Mouse (Mus musculus) heart, postnatal 0 days (tissue): ENCODE results near the gene Psmb5. TPM values are rescaled to one million over a fixed set of nuclear protein-coding genes. Genes with fewer than 3 reads are reported as not detected.
A peak's percentile ranks its signal among the peaks of the same experiment; 100 is the strongest.

Source experiments
- ATAC-seq: fragments of 200-750 bp; cut with Nextera tagmentation; 2 replicates; pipeline ENCODE4 v1.8.0; 2017; ENCODE audit warnings: low read depth, moderate number of reproducible peaks, moderate library complexity; ENCODE audit not compliant: insufficient read depth
- DNase-seq: peaks from one replicate; pipeline ENCODE4 v3.0.0-alpha.2; 2016; ENCODE audit warnings: low spot score
- H3K27ac ChIP-seq: fragments of 300-500 bp; sonication (generic); 2 replicates; pipeline ENCODE4 v1.5.1; 2014; ENCODE audit warnings: low read depth, mild to moderate bottlenecking
- H3K27me3 ChIP-seq: fragments of 300-500 bp; sonication (generic); 2 replicates; pipeline ENCODE4 v1.6.1; 2014; ENCODE audit warnings: low read length, mixed read lengths; ENCODE audit not compliant: control insufficient read depth, insufficient read depth
- H3K36me3 ChIP-seq: fragments of 300-500 bp; sonication (generic); replicated peaks from 2 replicates; pipeline ENCODE4 v1.6.1; 2014; ENCODE audit warnings: low read length, mixed read lengths; ENCODE audit not compliant: control insufficient read depth, insufficient read depth
- H3K4me1 ChIP-seq: fragments of 300-500 bp; sonication (generic); 2 replicates; pipeline ENCODE4 v1.6.1; 2014; ENCODE audit warnings: antibody characterized with exemption; ENCODE audit not compliant: control insufficient read depth, insufficient read depth
- H3K4me2 ChIP-seq: fragments of 300-500 bp; sonication (generic); 2 replicates; pipeline ENCODE4 v1.6.1; 2014; ENCODE audit warnings: low read depth, mild to moderate bottlenecking, low read length, moderate library complexity
- H3K4me3 ChIP-seq: fragments of 300-500 bp; sonication (generic); 2 replicates; pipeline ENCODE4 v1.5.1; 2014; ENCODE audit warnings: low read depth, low read length
- H3K9ac ChIP-seq: fragments of 300-500 bp; sonication (generic); replicated peaks from 2 replicates; pipeline ENCODE4 v1.6.1; 2014; ENCODE audit warnings: low read depth, low read length, mixed read lengths
- H3K9me3 ChIP-seq: fragments of 300-500 bp; sonication (generic); replicated peaks from 2 replicates; pipeline ENCODE4 v1.6.1; 2016; ENCODE audit warnings: low read length; ENCODE audit not compliant: control insufficient read depth
- CTCF ChIP-seq: IDR thresholded peaks from 2 replicates; pipeline ENCODE4 v1.5.1; 2016; ENCODE audit warnings: antibody characterized with exemption, control low read depth, low read depth
- EP300 ChIP-seq: IDR thresholded peaks from 2 replicates; pipeline ENCODE4 v1.6.1; 2016; ENCODE audit warnings: antibody characterized with exemption, low read depth
- WGBS: fragments of 180-500 bp; shearing (Covaris S2); extraction: QIAGEN DNeasy Blood & Tissue Kit; methylation state at CpG from one replicate; pipeline ENCODE4 v1.1.7; 2014; 5-methylcytosine and 5-hydroxymethylcytosine counted together
- polyA plus RNA-seq: library from polyadenylated mRNA; unstranded; fragments of >200 nt; fragmentation: Nextera tagmentation; extraction: Ambion mirVana; gene quantifications from 2 replicates; pipeline ENCODE4 v1.2.1, GENCODE M21; 2015
- total RNA-seq: library from RNA; depleted of rRNA; stranded (reverse); fragments of >200 nt; gene quantifications from 2 replicates; pipeline ENCODE4 v1.2.3, GENCODE M21; 2014; ENCODE audit warnings: low replicate concordance

Psmb5 gene
- total and polyA plus RNA-seq, 2 experiments from 2014 or later = 207 to 342 TPM

DNA sequence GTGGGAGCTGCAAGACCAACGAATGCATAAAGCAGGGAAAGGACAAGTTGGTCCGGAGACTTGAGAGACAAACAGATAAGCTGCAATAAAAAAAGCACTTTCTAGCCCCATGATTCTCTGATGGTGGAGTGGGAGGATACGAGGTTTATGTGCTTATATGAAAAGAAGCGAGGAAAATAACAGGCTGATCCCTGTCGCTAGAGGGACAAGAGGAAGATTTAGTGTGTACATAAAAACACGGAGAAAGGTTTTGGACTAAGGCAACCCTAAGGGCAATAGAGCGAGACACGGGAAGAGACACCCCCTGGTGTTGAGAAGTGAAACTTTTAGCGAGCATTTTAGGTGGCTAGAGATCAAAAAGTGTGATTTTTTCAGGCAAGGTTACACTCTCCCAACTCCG is 39.8 kb downstream of the Psmb5 start:
- TF ChIP-seq CTCF (peak; percentile 67), EP300 (no peak)
- peak overlapping the region; percentile 77 for H3K9ac ChIP-seq
- peak overlapping the region; percentile 88 for H3K4me2 ChIP-seq
- H3K9me3 ChIP-seq = no peaks in the 10 kb centered on the region
- peaks cover 24% of the 10 kb centered on the region for H3K4me1 ChIP-seq
- peak; percentile 44; the same call in 1 of the 2 replicates for ATAC-seq
- peak; percentile 79 for DNase-seq
- H3K36me3 ChIP-seq = no peaks in the 10 kb centered on the region
- peak overlapping the region; percentile 78 for H3K27ac ChIP-seq
- H3K27me3 ChIP-seq = no peaks in the 10 kb centered on the region
- under 1% methylated on average over 10 of the region's 10 CpGs for WGBS
- peak overlapping the region; percentile 77 for H3K4me3 ChIP-seq

DNA sequence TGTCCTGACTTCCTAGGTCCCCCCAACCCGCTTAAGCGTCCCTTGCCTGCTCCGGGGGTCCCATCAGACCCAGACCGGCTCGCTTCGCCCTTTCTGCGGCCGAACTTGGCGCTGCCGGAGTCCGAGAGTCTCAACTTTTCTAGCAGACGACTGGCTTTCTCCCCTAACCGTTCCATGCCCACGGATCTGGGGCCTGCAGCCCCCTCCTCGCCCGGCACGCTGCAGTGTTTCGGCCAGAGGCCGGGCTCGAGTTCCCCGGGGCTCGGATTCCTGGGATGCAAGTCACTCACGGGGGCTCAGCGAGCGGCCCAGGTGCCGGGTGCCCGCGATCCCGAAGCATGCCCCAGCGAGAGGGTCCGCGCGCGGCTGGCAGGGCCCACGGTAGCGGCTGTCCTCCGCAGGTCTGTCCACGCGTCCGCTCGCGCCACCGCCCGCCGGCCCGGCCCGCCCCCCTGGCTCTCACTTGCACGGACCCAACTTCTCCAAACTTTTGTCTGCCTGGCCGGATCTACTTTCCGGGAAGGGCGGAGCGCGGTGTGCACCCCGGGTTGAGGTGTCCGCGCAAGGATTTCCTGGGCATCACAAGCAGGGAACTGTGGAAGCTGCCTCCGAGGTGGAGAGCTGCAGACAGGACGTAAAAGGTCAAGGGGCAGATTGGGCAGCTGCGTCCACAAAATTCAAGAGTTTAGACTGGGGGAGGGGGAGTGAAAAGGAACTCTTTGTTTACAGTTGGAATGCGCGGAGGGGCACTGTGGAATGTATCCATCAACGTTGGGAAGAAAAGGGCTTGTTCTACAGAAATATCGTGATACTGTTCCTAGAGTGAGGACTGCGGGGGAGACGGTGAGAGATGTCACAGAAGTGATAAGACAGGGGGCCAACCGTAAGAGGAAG is 40.5 kb downstream of the Psmb5 start, which contains the start of gene Ajuba:
Gene Ajuba, minus strand, starts transcription at position 470 of the 894 bp plus-strand sequence.
- peak; percentile 62 for ATAC-seq
- WGBS = under 1% methylated on average over 66 of the region's 66 CpGs
- DNase-seq = peak; percentile 88
- H3K9me3 ChIP-seq = no peaks in the 10 kb centered on the region
- H3K9ac ChIP-seq = peak within 1 kb of the TSS; percentile 77
- no peaks in the 10 kb centered on the region for H3K27me3 ChIP-seq
- peaks cover 31% of the 10 kb centered on the region for H3K4me1 ChIP-seq
- TF ChIP-seq EP300 (peak; percentile 76; the same call in 1 of the 2 replicates), CTCF (no peak)
- H3K4me3 ChIP-seq = peak within 1 kb of the TSS; percentile 77
- H3K4me2 ChIP-seq = peak within 1 kb of the TSS; percentile 88
- peak within 1 kb of the TSS; percentile 78 for H3K27ac ChIP-seq
- H3K36me3 ChIP-seq = no peaks in the 10 kb centered on the region

DNA sequence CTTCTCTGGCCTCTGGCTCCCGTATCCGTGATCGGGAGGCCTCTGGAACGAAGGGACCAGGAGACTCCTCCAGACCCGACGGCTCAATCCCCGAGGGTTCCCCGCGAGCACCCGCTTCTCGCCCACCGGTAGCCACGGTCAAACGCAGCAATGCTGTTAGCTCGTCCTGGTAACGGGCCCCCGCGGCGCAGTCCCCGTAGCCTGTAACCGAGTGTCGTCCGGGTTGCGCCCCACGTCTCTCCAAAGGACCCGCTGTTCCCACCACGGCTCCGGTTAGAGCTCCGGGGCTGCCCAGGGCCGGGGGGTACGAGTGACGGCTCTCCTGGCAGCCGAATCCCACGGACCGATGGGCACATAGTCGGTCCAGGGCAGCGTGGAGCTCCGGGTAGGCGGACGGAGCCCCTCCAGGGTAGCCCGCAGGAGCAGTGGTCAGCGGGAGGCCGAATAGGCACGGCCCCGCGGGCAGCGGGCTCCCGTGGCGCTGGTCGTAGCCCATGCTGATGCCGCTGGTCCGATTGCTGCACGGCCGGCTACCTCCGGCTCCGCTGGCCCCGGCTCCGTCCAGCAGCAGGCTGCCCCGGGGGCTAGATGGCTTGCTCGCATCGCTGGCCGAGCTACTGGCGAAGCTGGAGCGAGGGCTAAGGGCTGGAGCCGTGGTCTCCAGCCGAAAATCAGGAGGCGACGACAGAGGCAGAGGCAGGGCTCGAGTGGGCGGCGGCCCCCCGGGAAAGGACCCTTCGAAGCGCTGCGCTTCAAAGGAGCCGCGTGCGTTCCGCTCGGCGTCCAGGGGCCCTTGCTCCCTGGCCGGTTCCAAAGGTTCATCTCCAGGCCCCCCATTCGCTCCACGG is 41.4 kb downstream of the Psmb5 start:
- peaks cover 4% of the 10 kb centered on the region; the same call in 1 of the 2 replicates for H3K36me3 ChIP-seq
- no peak for ATAC-seq
- peak overlapping the region; percentile 77 for H3K4me3 ChIP-seq
- WGBS = under 1% methylated on average over 84 of the region's 84 CpGs
- peak overlapping the region; percentile 88 for H3K4me2 ChIP-seq
- no peaks in the 10 kb centered on the region for H3K9me3 ChIP-seq
- TF ChIP-seq CTCF = no peak
- no peak for TF ChIP-seq EP300
- peaks cover 36% of the 10 kb centered on the region for H3K4me1 ChIP-seq
- H3K9ac ChIP-seq = peak overlapping the region; percentile 77
- H3K27ac ChIP-seq = peak overlapping the region; percentile 78
- DNase-seq = peak; percentile 26
- no peaks in the 10 kb centered on the region for H3K27me3 ChIP-seq

DNA sequence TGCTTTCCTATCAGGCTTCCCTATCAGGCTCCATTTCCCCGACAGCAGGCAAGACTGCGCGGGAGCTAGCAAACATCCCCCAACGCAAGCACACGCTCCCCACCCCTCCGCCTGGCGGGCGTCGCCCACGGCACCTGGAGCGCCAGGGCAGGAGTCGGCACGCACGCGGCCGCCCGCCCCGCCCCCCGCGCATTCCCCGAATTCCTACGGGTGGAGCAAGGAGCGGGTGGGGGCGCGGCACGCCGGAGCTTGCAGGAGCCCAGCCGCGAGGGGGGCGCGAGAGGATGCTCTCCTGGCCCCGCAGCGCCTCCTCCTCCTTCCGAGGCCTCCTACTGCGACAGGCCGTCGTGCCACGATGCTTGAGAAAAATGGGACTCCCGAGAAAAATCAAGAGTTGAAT is 42.2 kb downstream of the Psmb5 start:
- peak; percentile 44 for ATAC-seq
- TF ChIP-seq CTCF (no peak), EP300 (no peak)
- H3K4me3 ChIP-seq = peak overlapping the region; percentile 77
- H3K36me3 ChIP-seq = peaks cover 12% of the 10 kb centered on the region
- peak overlapping the region; percentile 88 for H3K4me2 ChIP-seq
- 2% methylated on average over 39 of the region's 39 CpGs for WGBS
- H3K4me1 ChIP-seq = peaks cover 36% of the 10 kb centered on the region
- H3K27me3 ChIP-seq = no peaks in the 10 kb centered on the region
- peak overlapping the region; percentile 78 for H3K27ac ChIP-seq
- peak overlapping the region; percentile 77 for H3K9ac ChIP-seq
- no peaks in the 10 kb centered on the region for H3K9me3 ChIP-seq
- peak; percentile 70 for DNase-seq

DNA sequence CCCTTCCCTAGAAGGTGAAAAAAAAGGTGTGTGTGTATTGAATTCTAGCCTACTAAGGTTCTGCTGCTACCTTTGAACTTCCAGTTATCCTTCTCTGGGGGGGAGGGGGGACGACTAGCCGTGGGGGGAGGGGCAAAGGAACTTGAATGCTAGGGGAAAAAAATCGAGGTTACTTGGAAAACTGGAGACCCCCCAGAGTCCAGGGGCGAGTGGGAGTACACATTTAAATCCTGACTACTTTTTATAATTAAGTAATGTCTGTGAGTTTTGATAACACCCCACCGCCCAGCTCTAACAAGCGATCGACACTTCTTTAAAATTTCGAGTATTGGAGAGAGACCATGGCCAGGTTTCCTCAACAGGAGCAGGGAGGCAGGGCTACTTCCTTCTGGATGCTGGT is 42.8 kb downstream of the Psmb5 start:
- no peak for TF ChIP-seq CTCF
- TF ChIP-seq EP300 = no peak
- DNase-seq (no peak), ATAC-seq (no peak)
- peaks cover 17% of the 10 kb centered on the region for H3K36me3 ChIP-seq
- peak overlapping the region; percentile 78 for H3K27ac ChIP-seq
- peaks cover 36% of the 10 kb centered on the region for H3K4me1 ChIP-seq
- no peaks in the 10 kb centered on the region for H3K9me3 ChIP-seq
- no peaks in the 10 kb centered on the region for H3K27me3 ChIP-seq
- H3K9ac ChIP-seq = peak overlapping the region; percentile 77
- H3K4me2 ChIP-seq = peak overlapping the region; percentile 88
- WGBS = 11% methylated on average over 8 of the region's 8 CpGs
- peak overlapping the region; percentile 77 for H3K4me3 ChIP-seq
